In genomic region chr1:100971361-100971760, GRCm38 (mm10) we compare ENCODE assay signal across 31 mouse cellular contexts.
"Had no signal": no experiment of that assay in that cellular context is flagged by ENCODE, and none has a peak within 500 bp of the region (broad histone marks: within the 10 kb centered on the region; RNA-seq: fewer than 3 reads in every experiment).

No protein-coding gene starts in this region.

- H3K9me3 ChIP-seq: heart, embryonic 10.5 days; heart, embryonic 12.5 days; heart, embryonic 13.5 days; heart, embryonic 15.5 days; hindbrain, embryonic 10.5 days; hindbrain, embryonic 12.5 days; hindbrain, embryonic 13.5 days; hindbrain, embryonic 15.5 days; intestine, embryonic 15.5 days; kidney, embryonic 15.5 days had no signal

- H3K27ac ChIP-seq: heart, embryonic 10.5 days; heart, embryonic 13.5 days; heart, embryonic 15.5 days; hindbrain, embryonic 10.5 days; hindbrain, embryonic 12.5 days; hindbrain, embryonic 13.5 days; hindbrain, embryonic 14.5 days; hindbrain, embryonic 15.5 days; hindbrain, postnatal 0 days; intestine, embryonic 15.5 days; kidney, embryonic 15.5 days; kidney, postnatal 0 days; layer of hippocampus, adult 2 months; left cerebral cortex, adult 2 months had no signal

- DNase-seq: heart, postnatal 10 days; heart, postnatal 14 days; heart, postnatal 36 days; heart, postnatal 4 days; kidney, adult 11 months; kidney, adult 18-20 months; kidney, adult 2 months; kidney, adult 8-10 months; kidney, adult 9 months; kidney, postnatal 10 days; kidney, postnatal 14 days; kidney, postnatal 25 days; kidney, postnatal 36 days; kidney, postnatal 4 days; layer of hippocampus, adult 9-11 months; layer of hippocampus, postnatal 36 days had no signal

- H3K4me1 ChIP-seq: heart, embryonic 10.5 days; heart, embryonic 12.5 days; heart, embryonic 13.5 days; heart, embryonic 15.5 days; hindbrain, embryonic 10.5 days; hindbrain, embryonic 12.5 days; hindbrain, embryonic 13.5 days; hindbrain, embryonic 15.5 days; intestine, embryonic 15.5 days; kidney, embryonic 15.5 days had no signal

- H3K27me3 ChIP-seq: heart, embryonic 12.5 days; heart, embryonic 13.5 days; heart, embryonic 15.5 days; hindbrain, embryonic 12.5 days; hindbrain, embryonic 13.5 days; hindbrain, embryonic 15.5 days; intestine, embryonic 15.5 days; kidney, embryonic 15.5 days had no signal

- H3K9ac ChIP-seq: heart, embryonic 12.5 days; heart, embryonic 13.5 days; heart, embryonic 15.5 days; hindbrain, embryonic 12.5 days; hindbrain, embryonic 13.5 days; hindbrain, embryonic 14.5 days; hindbrain, embryonic 15.5 days; intestine, embryonic 15.5 days; kidney, embryonic 15.5 days had no signal

- H3K36me3 ChIP-seq: heart, embryonic 10.5 days; heart, embryonic 12.5 days; heart, embryonic 13.5 days; heart, embryonic 15.5 days; hindbrain, embryonic 10.5 days; hindbrain, embryonic 12.5 days; hindbrain, embryonic 13.5 days; hindbrain, embryonic 15.5 days; intestine, embryonic 15.5 days; kidney, embryonic 15.5 days had no signal

- H3K4me3 ChIP-seq: heart, embryonic 10.5 days; heart, embryonic 12.5 days; heart, embryonic 13.5 days; heart, embryonic 15.5 days; hindbrain, embryonic 10.5 days; hindbrain, embryonic 12.5 days; hindbrain, embryonic 13.5 days; hindbrain, embryonic 15.5 days; intestine, embryonic 15.5 days; kidney, embryonic 15.5 days; layer of hippocampus, adult 2 months; left cerebral cortex, adult 2 months had no signal
